Mouse (Mus musculus): Measurements from ENCODE around the gene Irf4. TPM values are rescaled to one million over a fixed set of nuclear protein-coding genes. Genes with fewer than 3 reads are reported as not detected.
A peak's percentile ranks its signal among the peaks of the same experiment; 100 is the strongest.

Gene Irf4
- polyA plus RNA-seq, 1 experiment = not detected

- peaks cover 13% of the 10 kb centered on the region for H3K27me3 ChIP-seq (replicated peaks)
- no peak overlapping the region for H3K4me3 ChIP-seq (replicated peaks)
- no peaks in the 10 kb centered on the region for H3K36me3 ChIP-seq (replicated peaks; ENCODE audit: low read length)
- TF ChIP-seq FLI1 (IDR thresholded peaks at IDR 0.05; ENCODE audit: low read length) (no peak), GATA1 (IDR thresholded peaks at IDR 0.05; ENCODE audit: borderline replicate concordance, low read length) (no peak)
- no peaks in the 10 kb centered on the region for H3K9me3 ChIP-seq
- 0 out of 2 replicates have a peak, but pooled peaks cover 3% of the 10 kb centered on the region for H3K4me1 ChIP-seq
Measured at GRCm38 (mm10) chr13:30736721-30737120, 12.3 kb upstream of the Irf4 start.

GRCm38 (mm10) chr13:30737257-30737656, 11.8 kb upstream of the Irf4 start:
- Histone ChIP-seq H3K9me3 (no peaks in the 10 kb centered on the region), H3K4me3 (replicated peaks) (no peak overlapping the region), H3K27me3 (replicated peaks) (peaks cover 16% of the 10 kb centered on the region), H3K36me3 (replicated peaks; ENCODE audit: low read length) (no peaks in the 10 kb centered on the region), H3K4me1 (0 out of 2 replicates have a peak, but pooled peaks cover 3% of the 10 kb centered on the region)
- TF ChIP-seq FLI1 (IDR thresholded peaks at IDR 0.05; ENCODE audit: low read length) (no peak), GATA1 (IDR thresholded peaks at IDR 0.05; ENCODE audit: borderline replicate concordance, low read length) (no peak)

- Histone ChIP-seq H3K9me3 (no peaks in the 10 kb centered on the region), H3K36me3 (replicated peaks; ENCODE audit: low read length) (no peaks in the 10 kb centered on the region), H3K4me3 (replicated peaks) (peak overlapping the region; percentile 26), H3K4me1 (0 out of 2 replicates have a peak, but pooled peaks cover 3% of the 10 kb centered on the region), H3K27me3 (replicated peaks) (peaks cover 16% of the 10 kb centered on the region)
- TF ChIP-seq GATA1 (IDR thresholded peaks at IDR 0.05; ENCODE audit: borderline replicate concordance, low read length) (no peak), FLI1 (IDR thresholded peaks at IDR 0.05; ENCODE audit: low read length) (no peak)
Measured at GRCm38 (mm10) chr13:30738310-30738840, 10.7 kb upstream of the Irf4 start.

- Histone ChIP-seq H3K4me3 (replicated peaks) (no peak overlapping the region), H3K27me3 (replicated peaks) (peaks cover 19% of the 10 kb centered on the region), H3K4me1 (0 out of 2 replicates have a peak, but pooled peaks cover 3% of the 10 kb centered on the region), H3K36me3 (replicated peaks; ENCODE audit: low read length) (no peaks in the 10 kb centered on the region), H3K9me3 (no peaks in the 10 kb centered on the region)
- TF ChIP-seq GATA1 (IDR thresholded peaks at IDR 0.05; ENCODE audit: borderline replicate concordance, low read length) (no peak), FLI1 (IDR thresholded peaks at IDR 0.05; ENCODE audit: low read length) (no peak)
Measured at GRCm38 (mm10) chr13:30741172-30741571, 7.9 kb upstream of the Irf4 start.

GRCm38 (mm10) chr13:30742411-30742970, 6.5 kb upstream of the Irf4 start:
- Histone ChIP-seq H3K9me3 (no peaks in the 10 kb centered on the region), H3K4me3 (replicated peaks) (no peak overlapping the region), H3K36me3 (replicated peaks; ENCODE audit: low read length) (no peaks in the 10 kb centered on the region), H3K4me1 (0 out of 2 replicates have a peak, but pooled peaks cover 3% of the 10 kb centered on the region), H3K27me3 (replicated peaks) (peaks cover 23% of the 10 kb centered on the region)
- TF ChIP-seq FLI1 (IDR thresholded peaks at IDR 0.05; ENCODE audit: low read length) (no peak), GATA1 (IDR thresholded peaks at IDR 0.05; ENCODE audit: borderline replicate concordance, low read length) (no peak)

- Histone ChIP-seq H3K9me3 (no peaks in the 10 kb centered on the region), H3K4me3 (replicated peaks) (no peak overlapping the region), H3K4me1 (peaks cover 13% of the 10 kb centered on the region), H3K27me3 (replicated peaks) (peaks cover 42% of the 10 kb centered on the region), H3K36me3 (replicated peaks; ENCODE audit: low read length) (no peaks in the 10 kb centered on the region)
- TF ChIP-seq FLI1 (IDR thresholded peaks at IDR 0.05; ENCODE audit: low read length) = no peak
- TF ChIP-seq GATA1 (IDR thresholded peaks at IDR 0.05; ENCODE audit: borderline replicate concordance, low read length) = no peak
Measured at GRCm38 (mm10) chr13:30745121-30745520, 3.9 kb upstream of the Irf4 start.

GRCm38 (mm10) chr13:30747068-30747467, 2.0 kb upstream of the Irf4 start:
- Histone ChIP-seq H3K27me3 (replicated peaks) (peaks cover 56% of the 10 kb centered on the region), H3K9me3 (no peaks in the 10 kb centered on the region)

GRCm38 (mm10) chr13:30747504-30747903, 1.5 kb upstream of the Irf4 start:
- TF ChIP-seq GATA1 (IDR thresholded peaks at IDR 0.05; ENCODE audit: borderline replicate concordance, low read length) = no peak
- TF ChIP-seq FLI1 (IDR thresholded peaks at IDR 0.05; ENCODE audit: low read length) = no peak
- no peaks in the 10 kb centered on the region for H3K9me3 ChIP-seq
- H3K4me1 ChIP-seq = peaks cover 20% of the 10 kb centered on the region
- peaks cover 57% of the 10 kb centered on the region for H3K27me3 ChIP-seq (replicated peaks)
- H3K36me3 ChIP-seq (replicated peaks; ENCODE audit: low read length) = no peaks in the 10 kb centered on the region
- H3K4me3 ChIP-seq (replicated peaks) = no peak overlapping the region

More at GRCm38 (mm10) chr13:30747068-30747467, 2.0 kb upstream of the Irf4 start:
- no peak for TF ChIP-seq FLI1 (IDR thresholded peaks at IDR 0.05; ENCODE audit: low read length)
- no peak for TF ChIP-seq GATA1 (IDR thresholded peaks at IDR 0.05; ENCODE audit: borderline replicate concordance, low read length)
- H3K4me3 ChIP-seq (replicated peaks) = no peak overlapping the region
- H3K36me3 ChIP-seq (replicated peaks; ENCODE audit: low read length) = no peaks in the 10 kb centered on the region
- peaks cover 20% of the 10 kb centered on the region for H3K4me1 ChIP-seq

GRCm38 (mm10) chr13:30748321-30748720, 705 bp upstream of the Irf4 start:
- H3K4me3 ChIP-seq (replicated peaks) = no peak overlapping the region
- H3K27me3 ChIP-seq (replicated peaks) = peaks cover 65% of the 10 kb centered on the region
- peaks cover 20% of the 10 kb centered on the region for H3K4me1 ChIP-seq
- no peaks in the 10 kb centered on the region for H3K36me3 ChIP-seq (replicated peaks; ENCODE audit: low read length)
- TF ChIP-seq FLI1 (IDR thresholded peaks at IDR 0.05; ENCODE audit: low read length) (no peak), GATA1 (IDR thresholded peaks at IDR 0.05; ENCODE audit: borderline replicate concordance, low read length) (no peak)
- no peaks in the 10 kb centered on the region for H3K9me3 ChIP-seq

GRCm38 (mm10) chr13:30749557-30750141, 623 bp downstream of the Irf4 start:
- Histone ChIP-seq H3K9me3 (no peaks in the 10 kb centered on the region), H3K4me1 (peaks cover 20% of the 10 kb centered on the region), H3K4me3 (replicated peaks) (peak overlapping the region; percentile 90), H3K27me3 (replicated peaks) (peaks cover 66% of the 10 kb centered on the region), H3K36me3 (replicated peaks; ENCODE audit: low read length) (no peaks in the 10 kb centered on the region)
- TF ChIP-seq GATA1 (IDR thresholded peaks at IDR 0.05; ENCODE audit: borderline replicate concordance, low read length) (no peak), FLI1 (IDR thresholded peaks at IDR 0.05; ENCODE audit: low read length) (no peak)

Measured in megakaryocyte, embryonic 14.5 days (primary cell).